Mouse (Mus musculus) E14TG2a.4 (cell line): ENCODE data around the gene Fhit.

Experiments used
- H3K27me3 ChIP-seq: 2 replicates; pipeline ENCODE4 v1.6.1; 2014; ENCODE audit warnings: low read length, control low read depth; ENCODE audit not compliant: insufficient read depth
- H3K36me3 ChIP-seq: 2 replicates; pipeline ENCODE4 v1.6.1; 2014; ENCODE audit warnings: low read length, control low read depth; ENCODE audit not compliant: insufficient read depth
- H3K4me1 ChIP-seq: replicated peaks from 2 replicates; pipeline ENCODE4 v1.6.1; 2014; ENCODE audit warnings: low read depth, low read length, control low read depth
- H3K4me3 ChIP-seq: replicated peaks from 2 replicates; pipeline ENCODE4 v1.5.1; 2014; ENCODE audit warnings: mild to moderate bottlenecking, low read length
- H3K9me3 ChIP-seq: 2 replicates; pipeline ENCODE4 v1.6.1; 2014; ENCODE audit warnings: low read length, control low read depth
- CTCF ChIP-seq: conservative IDR thresholded peaks from 2 replicates; pipeline ENCODE4 v1.5.1; 2014; ENCODE audit warnings: low read length
- NANOG ChIP-seq: IDR thresholded peaks from 2 replicates; pipeline ENCODE4 v1.6.1; 2014; ENCODE audit warnings: borderline replicate concordance, low read length, mixed read lengths
- POU5F1 ChIP-seq: IDR thresholded peaks from 2 replicates; pipeline ENCODE4 v1.6.1; 2014; ENCODE audit warnings: low read length, borderline replicate concordance

Gene Fhit

DNA sequence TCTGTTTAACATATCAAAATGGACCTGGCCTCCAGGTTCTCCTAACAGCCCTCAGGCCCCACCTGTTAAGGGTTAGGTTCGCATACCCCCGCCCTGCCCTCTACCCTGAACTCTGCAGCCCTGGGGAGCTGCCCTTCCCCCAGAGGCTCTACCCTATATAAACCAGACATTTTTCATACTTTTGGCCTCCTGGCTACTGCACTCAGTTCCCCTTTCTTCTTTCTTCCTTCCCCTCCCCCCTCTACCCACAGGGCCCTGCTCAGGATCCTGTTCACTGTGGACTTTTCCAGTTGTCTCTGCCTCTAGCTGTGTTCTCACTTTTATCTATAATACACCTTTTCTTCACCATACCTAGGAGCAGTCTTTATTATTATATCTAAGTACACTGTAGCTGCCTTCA, 627.0 kb downstream of the Fhit start:
- Histone ChIP-seq H3K9me3 (no peaks in the 10 kb centered on the region), H3K36me3 (no peaks in the 10 kb centered on the region), H3K27me3 (no peaks in the 10 kb centered on the region), H3K4me3 (no peak overlapping the region), H3K4me1 (peaks cover 5% of the 10 kb centered on the region)
- no peak for TF ChIP-seq NANOG

DNA sequence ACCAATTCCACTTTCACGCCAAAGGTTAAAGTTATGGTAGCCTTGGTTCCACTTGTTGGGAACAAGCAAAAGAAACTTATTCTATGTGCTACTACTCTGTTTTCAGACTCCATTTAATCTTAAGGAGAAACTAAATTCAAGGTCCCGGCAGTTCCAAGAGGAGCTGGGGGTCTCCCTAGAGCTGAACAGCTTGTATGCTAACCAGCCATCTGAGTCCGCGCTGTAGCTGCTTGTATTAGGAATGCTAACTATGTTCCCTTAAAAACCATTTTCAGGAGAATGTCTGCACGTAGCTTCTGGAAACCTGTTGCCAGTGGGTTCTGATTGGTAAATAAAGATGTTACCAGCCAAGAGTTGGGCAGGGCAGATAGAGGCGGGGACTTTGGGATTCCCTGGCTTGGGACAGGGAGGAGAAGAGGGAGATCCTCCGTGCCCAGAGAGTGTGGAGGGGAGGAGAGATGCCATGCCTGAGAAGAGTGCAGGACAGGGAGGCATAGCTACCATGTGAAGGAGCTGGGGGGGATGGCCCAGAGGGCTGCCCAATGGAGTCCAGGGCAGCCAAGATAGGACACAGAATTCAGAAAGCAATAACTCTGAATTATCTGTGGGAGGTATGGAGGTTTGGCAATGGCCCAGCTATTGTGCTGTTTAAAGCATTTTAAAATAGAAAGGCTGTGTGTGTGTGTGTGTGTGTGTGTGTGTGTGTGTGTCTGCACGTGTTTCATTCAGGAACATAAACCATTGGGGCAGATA, 629.9 kb downstream of the Fhit start:
- no peaks in the 10 kb centered on the region for H3K27me3 ChIP-seq
- peaks cover 5% of the 10 kb centered on the region for H3K4me1 ChIP-seq
- H3K4me3 ChIP-seq, result no peak overlapping the region
- TF ChIP-seq NANOG (no peak), CTCF (no peak), POU5F1 (no peak)
- no peaks in the 10 kb centered on the region for H3K36me3 ChIP-seq
- H3K9me3 ChIP-seq, result no peaks in the 10 kb centered on the region

DNA sequence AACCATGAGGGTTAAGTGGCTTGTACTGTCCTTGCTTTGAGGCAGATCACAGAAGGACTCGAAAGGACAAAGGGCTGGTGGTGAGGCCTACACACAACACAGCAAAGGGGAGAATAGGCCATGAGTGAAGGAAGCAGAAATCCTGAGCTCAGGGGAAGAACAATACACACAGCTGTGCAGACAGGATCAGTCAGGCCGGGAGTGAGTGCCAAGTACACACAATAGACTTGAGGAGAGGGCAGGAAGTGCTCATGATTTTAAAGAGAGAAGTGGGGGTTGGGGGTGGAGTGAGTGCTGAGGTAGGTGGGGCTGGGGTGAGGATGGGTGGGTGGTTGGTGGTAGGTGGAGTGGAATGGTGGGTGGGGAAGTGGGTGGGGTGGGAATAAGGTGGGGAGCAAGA, 635.0 kb downstream of the Fhit start:
- H3K4me3 ChIP-seq, result no peak overlapping the region
- no peaks in the 10 kb centered on the region for H3K36me3 ChIP-seq
- no peak for TF ChIP-seq NANOG
- no peaks in the 10 kb centered on the region for H3K27me3 ChIP-seq
- no peaks in the 10 kb centered on the region for H3K9me3 ChIP-seq
- H3K4me1 ChIP-seq, result peaks cover 4% of the 10 kb centered on the region

DNA sequence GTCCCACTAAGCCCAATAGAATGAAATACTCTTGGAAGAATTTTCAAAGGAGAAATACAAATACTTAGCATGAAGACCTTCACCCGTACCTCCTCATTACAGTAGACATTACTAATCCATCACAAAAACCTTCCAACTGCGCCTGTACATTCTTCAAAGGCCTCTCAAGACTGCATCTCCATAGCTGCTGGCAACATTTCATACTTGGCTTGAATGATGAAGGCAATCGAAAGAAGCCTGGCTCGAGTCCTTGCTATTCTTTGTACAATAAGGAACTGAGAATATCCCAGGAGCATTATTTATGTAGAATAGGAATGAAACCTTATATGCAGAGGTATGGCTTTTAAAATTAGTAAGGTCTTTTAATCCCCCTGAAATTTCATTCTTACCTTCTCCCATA, 636.0 kb downstream of the Fhit start:
- Histone ChIP-seq H3K4me1 (peaks cover 4% of the 10 kb centered on the region), H3K27me3 (no peaks in the 10 kb centered on the region), H3K4me3 (no peak overlapping the region), H3K36me3 (no peaks in the 10 kb centered on the region), H3K9me3 (no peaks in the 10 kb centered on the region)
- no peak for TF ChIP-seq POU5F1
- TF ChIP-seq CTCF, result no peak
- TF ChIP-seq NANOG, result no peak

DNA sequence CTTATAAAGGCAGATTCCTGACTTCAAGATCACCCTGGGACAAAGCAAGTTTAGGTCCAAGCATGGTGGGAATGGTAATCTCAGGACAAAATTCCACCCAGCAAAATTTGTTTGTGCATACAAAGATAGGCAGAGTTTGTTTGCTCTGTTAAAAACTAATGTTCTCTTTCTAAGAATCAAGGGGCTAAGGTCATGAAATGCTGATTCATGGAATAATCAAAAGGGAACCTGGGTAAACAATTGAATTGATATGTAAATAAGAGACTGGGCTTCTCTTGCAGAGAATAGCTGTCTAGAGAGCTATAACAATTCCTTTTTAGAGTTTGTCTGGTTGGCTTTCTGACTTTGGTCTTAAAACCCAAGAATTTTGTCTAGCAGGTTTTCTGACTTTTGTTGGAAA, 647.8 kb downstream of the Fhit start:
- Histone ChIP-seq H3K36me3 (no peaks in the 10 kb centered on the region), H3K27me3 (no peaks in the 10 kb centered on the region), H3K9me3 (peaks cover 37% of the 10 kb centered on the region), H3K4me1 (no peaks in the 10 kb centered on the region), H3K4me3 (no peak overlapping the region)
- TF ChIP-seq NANOG, result no peak
- TF ChIP-seq POU5F1, result no peak
- TF ChIP-seq CTCF, result no peak

DNA sequence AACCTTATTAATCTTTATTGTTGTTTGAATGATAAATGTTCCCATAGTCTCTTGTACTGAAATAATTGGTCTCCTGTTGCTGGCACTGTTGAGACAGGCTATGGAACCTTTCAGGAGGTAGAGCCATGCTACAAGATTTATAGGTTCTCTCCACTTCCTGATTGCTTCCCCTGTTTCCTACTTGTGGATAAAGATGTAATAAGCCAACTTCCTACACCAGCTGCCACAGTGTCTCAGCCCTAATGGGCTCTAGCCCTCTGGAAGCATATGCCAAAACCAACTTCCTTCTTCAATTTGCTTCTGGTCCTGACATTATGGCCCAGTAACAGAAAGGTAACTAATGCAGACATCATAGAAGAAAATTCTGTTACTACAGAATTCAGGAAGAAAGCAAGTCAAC, 652.6 kb downstream of the Fhit start:
- no peaks in the 10 kb centered on the region for H3K36me3 ChIP-seq
- TF ChIP-seq POU5F1 (no peak), CTCF (no peak), NANOG (no peak)
- no peaks in the 10 kb centered on the region for H3K27me3 ChIP-seq
- peaks cover 9% of the 10 kb centered on the region for H3K9me3 ChIP-seq
- no peaks in the 10 kb centered on the region; the same call in 1 of the 2 replicates for H3K4me1 ChIP-seq
- H3K4me3 ChIP-seq, result no peak overlapping the region

DNA sequence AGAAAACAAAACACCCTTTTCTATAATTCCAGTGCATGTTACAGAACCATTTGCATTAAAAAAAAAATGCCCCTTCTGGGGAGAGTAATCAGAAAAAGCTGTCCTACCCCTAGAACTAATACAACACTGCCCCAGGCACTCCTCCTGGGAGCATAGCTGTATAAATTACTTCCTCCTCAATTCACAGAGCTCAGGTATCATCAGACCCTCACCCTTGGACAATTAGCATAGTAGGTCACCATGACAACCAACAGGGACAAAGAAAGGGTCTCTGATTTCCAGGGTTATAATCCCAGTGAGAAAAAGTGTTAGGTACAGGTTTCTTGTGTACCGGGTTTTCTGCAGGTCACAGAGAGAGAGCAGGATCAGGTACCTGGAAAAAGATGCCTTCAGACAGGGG, 654.3 kb downstream of the Fhit start:
- Histone ChIP-seq H3K27me3 (no peaks in the 10 kb centered on the region), H3K4me3 (no peak overlapping the region), H3K36me3 (no peaks in the 10 kb centered on the region), H3K4me1 (no peaks in the 10 kb centered on the region; the same call in 1 of the 2 replicates), H3K9me3 (no peaks in the 10 kb centered on the region)
- no peak for TF ChIP-seq CTCF
- no peak for TF ChIP-seq POU5F1
- TF ChIP-seq NANOG, result no peak

DNA sequence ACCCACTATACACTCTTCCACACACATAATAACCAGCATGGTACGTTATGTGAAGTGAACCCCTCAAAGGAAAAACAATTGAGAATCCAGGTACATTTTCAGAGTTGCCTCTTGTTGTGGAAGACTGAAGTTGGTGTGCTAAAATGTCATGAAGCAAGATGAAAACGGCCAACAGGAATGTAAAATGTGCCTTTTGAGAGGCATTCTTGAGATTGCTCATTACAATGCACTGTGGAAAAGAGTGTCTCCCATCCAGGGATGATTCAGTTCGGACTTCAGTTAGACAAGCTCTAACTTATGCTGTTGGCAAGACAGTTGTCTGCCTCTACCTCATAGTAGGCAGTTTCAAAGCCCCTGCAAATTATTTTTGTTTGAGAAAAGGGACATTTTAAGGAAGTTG, 676.0 kb downstream of the Fhit start:
- Histone ChIP-seq H3K27me3 (no peaks in the 10 kb centered on the region), H3K36me3 (no peaks in the 10 kb centered on the region), H3K4me3 (no peak overlapping the region), H3K4me1 (no peaks in the 10 kb centered on the region), H3K9me3 (0 out of 2 replicates have a peak, but pooled peaks cover 4% of the 10 kb centered on the region)
- TF ChIP-seq NANOG, result no peak
- no peak for TF ChIP-seq POU5F1
- no peak for TF ChIP-seq CTCF

DNA sequence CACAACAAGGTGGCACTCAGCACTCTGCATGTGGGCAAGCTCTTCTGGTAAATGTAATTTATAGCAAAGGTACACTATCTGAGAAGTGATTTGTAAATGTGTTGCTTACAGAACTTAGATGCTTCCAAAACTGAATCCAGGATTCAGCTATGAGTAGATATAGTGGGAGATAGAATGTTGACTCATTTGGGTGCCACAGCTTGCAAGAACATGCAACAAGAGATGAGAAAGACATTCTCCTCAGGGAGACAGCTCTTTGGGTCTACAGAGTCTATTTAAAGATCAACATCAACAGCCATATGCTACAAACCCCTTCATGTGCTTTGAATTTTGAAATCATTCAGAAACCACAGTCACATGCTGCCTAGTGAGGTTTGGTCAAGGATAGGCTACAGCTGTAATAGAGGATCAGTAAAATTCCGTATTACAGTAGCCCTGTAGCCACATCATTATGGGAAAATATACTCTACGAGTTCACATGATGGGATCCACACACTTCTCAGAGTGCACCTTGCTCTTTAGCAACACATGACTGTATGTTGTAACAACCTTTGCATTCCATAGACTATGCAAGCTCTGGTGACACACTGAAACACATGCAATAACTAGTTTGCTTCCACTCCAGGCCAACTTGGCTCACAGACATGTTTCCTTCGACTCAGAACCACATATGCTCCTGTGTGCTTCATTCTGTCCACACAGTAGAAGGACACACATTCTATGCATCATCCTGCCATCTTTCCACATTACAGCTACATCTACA, 678.8 kb downstream of the Fhit start:
- TF ChIP-seq POU5F1 (no peak), CTCF (no peak), NANOG (no peak)
- Histone ChIP-seq H3K4me1 (no peaks in the 10 kb centered on the region), H3K36me3 (no peaks in the 10 kb centered on the region), H3K9me3 (no peaks in the 10 kb centered on the region), H3K27me3 (no peaks in the 10 kb centered on the region), H3K4me3 (no peak overlapping the region)
